Mouse (Mus musculus) Muller cell, postnatal 12 days (primary cell): ENCODE results near the gene Ccdc74a.
"Not testable (repeated sequence)": the region's sequence is repeated elsewhere in the genome, so short reads cannot be mapped to it uniquely, and the experiment has no call there.

ENCODE experiments used
- DNase-seq: peaks from one replicate; pipeline ENCODE4 v3.0.0-alpha.2; 2015; ENCODE audit errors: inconsistent ontology term

The Ccdc74a gene

GRCm38 (mm10) chr16:17646310-17647114, at the start of gene Ccdc74a:
TSS of gene Ccdc74a (plus strand) at chr16:17646470.
- peak; percentile 93 for DNase-seq

- DNase-seq, result no peak
Measured at GRCm38 (mm10) chr16:17600944-17601562, 45.2 kb upstream of the Ccdc74a start.

- DNase-seq, result peak; percentile 82
Measured at GRCm38 (mm10) chr16:17604941-17605340, 41.3 kb upstream of the Ccdc74a start.

GRCm38 (mm10) chr16:17605684-17606083, 40.6 kb upstream of the Ccdc74a start:
- no peak for DNase-seq

- DNase-seq, result no peak
Measured at GRCm38 (mm10) chr16:17611383-17611782, 34.9 kb upstream of the Ccdc74a start.

- not testable (repeated sequence) for DNase-seq
Measured at GRCm38 (mm10) chr16:17614740-17615139, 31.5 kb upstream of the Ccdc74a start.

- DNase-seq, result no peak
Measured at GRCm38 (mm10) chr16:17616212-17616611, 30.1 kb upstream of the Ccdc74a start.

- DNase-seq, result no peak
Measured at GRCm38 (mm10) chr16:17617922-17618565, 28.2 kb upstream of the Ccdc74a start.

- peak; percentile 90 for DNase-seq
Measured at GRCm38 (mm10) chr16:17619198-17620105, 26.8 kb upstream of the Ccdc74a start, which contains the start of gene Smpd4. TSS of gene Smpd4 (plus strand) at chr16:17619354.

- no peak for DNase-seq
Measured at GRCm38 (mm10) chr16:17621936-17622335, 24.3 kb upstream of the Ccdc74a start.

GRCm38 (mm10) chr16:17625488-17626268, 20.6 kb upstream of the Ccdc74a start:
- DNase-seq, result no peak

GRCm38 (mm10) chr16:17626269-17626555, 20.1 kb upstream of the Ccdc74a start:
- DNase-seq, result no peak

GRCm38 (mm10) chr16:17632580-17632979, 13.7 kb upstream of the Ccdc74a start:
- no peak for DNase-seq

- DNase-seq, result no peak
Measured at GRCm38 (mm10) chr16:17633481-17634181, 12.6 kb upstream of the Ccdc74a start.

- no peak for DNase-seq
Measured at GRCm38 (mm10) chr16:17636904-17637303, 9.4 kb upstream of the Ccdc74a start.

- DNase-seq, result no peak
Measured at GRCm38 (mm10) chr16:17637610-17638009, 8.7 kb upstream of the Ccdc74a start.

- no peak for DNase-seq
Measured at GRCm38 (mm10) chr16:17638036-17638628, 8.1 kb upstream of the Ccdc74a start.

- DNase-seq, result no peak
Measured at GRCm38 (mm10) chr16:17639081-17639480, 7.2 kb upstream of the Ccdc74a start.

GRCm38 (mm10) chr16:17639951-17640350, 6.3 kb upstream of the Ccdc74a start:
- DNase-seq, result no peak

- no peak for DNase-seq
Measured at GRCm38 (mm10) chr16:17640706-17641105, 5.6 kb upstream of the Ccdc74a start.
